Mouse (Mus musculus): ENCODE measurements at regions not wholly inside any gene's neighbourhood (a gene's known extent, or its start where the extent isn't known, plus 50 kb on each side); places are given as distances from the start of the nearest gene placed in this dataset.

GRCm38 (mm10) chr14:60495441-60495840 is 122.4 kb downstream of the Amer2 start:
- no peaks in the 10 kb centered on the region for H3K27me3 ChIP-seq
- H3K9ac ChIP-seq: no peak overlapping the region
- ATAC-seq (ENCODE audit: low FRiP score, low read depth): no peak

GRCm38 (mm10) chr14:60502552-60502951 is 129.5 kb downstream of the Amer2 start:
- Histone ChIP-seq H3K9ac (no peak overlapping the region), H3K4me2 (replicated peaks) (no peak overlapping the region), H3K4me3 (no peak overlapping the region), H3K9me3 (no peaks in the 10 kb centered on the region), H3K4me1 (no peaks in the 10 kb centered on the region), H3K36me3 (no peaks in the 10 kb centered on the region), H3K27me3 (no peaks in the 10 kb centered on the region), H3K27ac (no peak overlapping the region)
- no peak for ATAC-seq (ENCODE audit: low FRiP score, low read depth)
- 79% methylated on average over 6 of the region's 6 CpGs for WGBS

More at GRCm38 (mm10) chr14:60495441-60495840, 122.4 kb downstream of the Amer2 start:
- 86% methylated on average over 5 of the region's 5 CpGs for WGBS
- Histone ChIP-seq H3K27ac (no peak overlapping the region), H3K9me3 (no peaks in the 10 kb centered on the region), H3K4me2 (replicated peaks) (no peak overlapping the region), H3K36me3 (no peaks in the 10 kb centered on the region), H3K4me1 (no peaks in the 10 kb centered on the region), H3K4me3 (no peak overlapping the region)

GRCm38 (mm10) chr14:60505066-60505465 is 128.7 kb upstream of the Spata13 start:
- no peaks in the 10 kb centered on the region for H3K27me3 ChIP-seq

GRCm38 (mm10) chr14:60506296-60506695 is 127.5 kb upstream of the Spata13 start:
- Histone ChIP-seq H3K9ac (no peak overlapping the region), H3K27ac (no peak overlapping the region), H3K4me1 (no peaks in the 10 kb centered on the region), H3K36me3 (no peaks in the 10 kb centered on the region), H3K4me3 (no peak overlapping the region), H3K4me2 (replicated peaks) (no peak overlapping the region), H3K27me3 (no peaks in the 10 kb centered on the region), H3K9me3 (no peaks in the 10 kb centered on the region)
- ATAC-seq (ENCODE audit: low FRiP score, low read depth): no peak
- 78% methylated on average over 12 of the region's 12 CpGs for WGBS

More at GRCm38 (mm10) chr14:60505066-60505465, 128.7 kb upstream of the Spata13 start:
- H3K4me1 ChIP-seq: no peaks in the 10 kb centered on the region
- no peak overlapping the region for H3K4me3 ChIP-seq
- H3K36me3 ChIP-seq: no peaks in the 10 kb centered on the region
- no peak overlapping the region for H3K4me2 ChIP-seq (replicated peaks)
- ATAC-seq (ENCODE audit: low FRiP score, low read depth): no peak
- WGBS: 81% methylated on average over 6 of the region's 6 CpGs
- no peak overlapping the region for H3K27ac ChIP-seq
- H3K9me3 ChIP-seq: no peaks in the 10 kb centered on the region
- H3K9ac ChIP-seq: no peak overlapping the region

- no peak for ATAC-seq (ENCODE audit: low FRiP score, low read depth)
- no peak overlapping the region for H3K4me2 ChIP-seq (replicated peaks)
- H3K4me1 ChIP-seq: peaks cover 5% of the 10 kb centered on the region
- H3K9ac ChIP-seq: no peak overlapping the region
- no peak overlapping the region for H3K4me3 ChIP-seq
- no peaks in the 10 kb centered on the region for H3K9me3 ChIP-seq
- 24% methylated on average over 8 of the region's 8 CpGs for WGBS
- no peaks in the 10 kb centered on the region for H3K36me3 ChIP-seq
- no peaks in the 10 kb centered on the region for H3K27me3 ChIP-seq
- H3K27ac ChIP-seq: no peak overlapping the region
These were observed 120.2 kb upstream of the Spata13 start for GRCm38 (mm10) chr14:60513560-60513959.

- no peaks in the 10 kb centered on the region for H3K9me3 ChIP-seq
- H3K36me3 ChIP-seq: no peaks in the 10 kb centered on the region
- ATAC-seq (ENCODE audit: low FRiP score, low read depth): no peak
- H3K27ac ChIP-seq: no peak overlapping the region
- 85% methylated on average over 12 of the region's 12 CpGs for WGBS
- no peaks in the 10 kb centered on the region for H3K27me3 ChIP-seq
- peaks cover 5% of the 10 kb centered on the region for H3K4me1 ChIP-seq
- H3K4me3 ChIP-seq: no peak overlapping the region
- no peak overlapping the region for H3K9ac ChIP-seq
- no peak overlapping the region for H3K4me2 ChIP-seq (replicated peaks)
These were observed 118.6 kb upstream of the Spata13 start for GRCm38 (mm10) chr14:60515094-60515786.

GRCm38 (mm10) chr14:60517891-60518290 is 115.9 kb upstream of the Spata13 start:
- WGBS: 89% methylated on average over 11 of the region's 11 CpGs
- Histone ChIP-seq H3K9ac (no peak overlapping the region), H3K9me3 (no peaks in the 10 kb centered on the region), H3K4me1 (peaks cover 5% of the 10 kb centered on the region), H3K4me2 (replicated peaks) (no peak overlapping the region), H3K4me3 (no peak overlapping the region), H3K36me3 (no peaks in the 10 kb centered on the region), H3K27ac (no peak overlapping the region), H3K27me3 (no peaks in the 10 kb centered on the region)
- ATAC-seq (ENCODE audit: low FRiP score, low read depth): no peak

GRCm38 (mm10) chr14:60523010-60523409 is 110.8 kb upstream of the Spata13 start:
- H3K27ac ChIP-seq: no peak overlapping the region
- H3K27me3 ChIP-seq: no peaks in the 10 kb centered on the region
- no peak for ATAC-seq (ENCODE audit: low FRiP score, low read depth)
- no peak overlapping the region for H3K4me3 ChIP-seq
- no peak overlapping the region for H3K4me2 ChIP-seq (replicated peaks)
- WGBS: 63% methylated on average over 1 of the region's 1 CpGs
- H3K9me3 ChIP-seq: no peaks in the 10 kb centered on the region
- no peak overlapping the region for H3K9ac ChIP-seq
- H3K4me1 ChIP-seq: no peaks in the 10 kb centered on the region
- H3K36me3 ChIP-seq: no peaks in the 10 kb centered on the region

- Histone ChIP-seq H3K27ac (no peak overlapping the region), H3K9ac (no peak overlapping the region), H3K27me3 (no peaks in the 10 kb centered on the region), H3K4me1 (peaks cover 1% of the 10 kb centered on the region; the same call in 1 of the 2 replicates), H3K4me3 (no peak overlapping the region), H3K36me3 (no peaks in the 10 kb centered on the region), H3K4me2 (replicated peaks) (no peak overlapping the region), H3K9me3 (no peaks in the 10 kb centered on the region)
- no peak for ATAC-seq (ENCODE audit: low FRiP score, low read depth)
- WGBS: 75% methylated on average over 4 of the region's 4 CpGs
These were observed 108.9 kb upstream of the Spata13 start for GRCm38 (mm10) chr14:60524869-60525268.

GRCm38 (mm10) chr14:60525284-60525962 is 108.4 kb upstream of the Spata13 start:
- H3K9me3 ChIP-seq: no peaks in the 10 kb centered on the region
- no peak overlapping the region for H3K4me2 ChIP-seq (replicated peaks)
- ATAC-seq (ENCODE audit: low FRiP score, low read depth): no peak
- no peak overlapping the region for H3K4me3 ChIP-seq
- no peak overlapping the region for H3K9ac ChIP-seq
- no peaks in the 10 kb centered on the region for H3K27me3 ChIP-seq
- 70% methylated on average over 13 of the region's 13 CpGs for WGBS
- no peaks in the 10 kb centered on the region for H3K36me3 ChIP-seq
- H3K4me1 ChIP-seq: peaks cover 7% of the 10 kb centered on the region; the same call in 1 of the 2 replicates
- H3K27ac ChIP-seq: no peak overlapping the region

- no peak overlapping the region for H3K4me3 ChIP-seq
- 64% methylated on average over 3 of the region's 3 CpGs for WGBS
- no peak for ATAC-seq (ENCODE audit: low FRiP score, low read depth)
These were observed 107.8 kb upstream of the Spata13 start for GRCm38 (mm10) chr14:60525979-60526378.

GRCm38 (mm10) chr14:60526832-60527231 is 107.0 kb upstream of the Spata13 start:
- no peak overlapping the region for H3K9ac ChIP-seq
- no peak overlapping the region for H3K27ac ChIP-seq
- no peaks in the 10 kb centered on the region for H3K27me3 ChIP-seq
- 77% methylated on average over 10 of the region's 10 CpGs for WGBS
- H3K36me3 ChIP-seq: no peaks in the 10 kb centered on the region
- H3K4me2 ChIP-seq (replicated peaks): no peak overlapping the region
- no peak for ATAC-seq (ENCODE audit: low FRiP score, low read depth)
- H3K4me1 ChIP-seq: peaks cover 8% of the 10 kb centered on the region; the same call in 1 of the 2 replicates
- H3K9me3 ChIP-seq: 0 out of 2 replicates have a peak, but pooled peaks cover 1% of the 10 kb centered on the region
- no peak overlapping the region for H3K4me3 ChIP-seq

More at GRCm38 (mm10) chr14:60525979-60526378, 107.8 kb upstream of the Spata13 start:
- Histone ChIP-seq H3K9ac (no peak overlapping the region; the same call in 1 of the 2 replicates), H3K4me2 (replicated peaks) (no peak overlapping the region), H3K36me3 (no peaks in the 10 kb centered on the region), H3K27ac (no peak overlapping the region), H3K9me3 (no peaks in the 10 kb centered on the region), H3K4me1 (peaks cover 8% of the 10 kb centered on the region; the same call in 1 of the 2 replicates), H3K27me3 (no peaks in the 10 kb centered on the region)
